Mouse (Mus musculus) T-cell, adult 66 days (primary cell): ENCODE measurements around the gene Tirap. TPM values are rescaled to one million over a fixed set of nuclear protein-coding genes. Genes with fewer than 3 reads are reported as not detected.

Experiments
- total RNA-seq, 2 experiments: library from RNA; stranded (reverse); gene quantifications; 3 replicates in 1 of 2; 4 replicates in 1 of 2; pipeline ENCODE4 v1.2.4; 2023

Gene Tirap
- total RNA-seq, result 1 to 10 TPM; 2.9 to 3.6 TPM

DNA sequence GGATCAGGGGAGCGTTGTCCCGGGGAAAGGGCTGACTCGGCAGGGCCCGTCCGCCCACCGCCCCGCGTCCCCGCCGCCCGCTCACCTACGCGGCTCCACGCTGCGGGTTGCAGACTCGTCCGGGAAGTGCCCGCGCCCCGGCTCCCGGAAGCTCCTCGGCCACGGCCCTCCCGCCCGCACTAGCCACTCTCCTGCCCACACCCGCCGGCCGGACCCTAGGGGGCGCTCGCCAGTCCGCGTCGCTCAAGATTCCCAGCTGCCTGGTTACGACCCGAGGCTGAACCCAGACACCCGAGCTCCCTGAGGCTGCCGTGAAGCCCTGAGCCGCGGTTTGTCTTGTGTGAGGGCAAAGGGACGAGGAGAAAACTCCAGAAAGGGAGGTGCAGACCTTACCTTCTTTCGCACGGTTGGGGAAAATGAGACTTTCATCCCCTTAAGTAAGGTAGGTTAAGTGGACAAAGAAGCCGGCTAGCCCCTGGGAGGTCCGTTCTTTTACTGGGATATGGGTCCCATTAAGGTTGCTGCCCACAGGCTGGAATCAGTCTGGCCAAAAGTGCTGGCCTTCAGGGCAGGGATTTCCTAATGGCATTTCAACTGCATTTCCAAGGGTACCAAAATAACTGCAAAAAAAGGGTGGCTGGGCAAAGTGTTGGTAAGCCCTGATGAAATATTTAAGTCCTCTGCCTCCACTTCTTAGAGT lies at the start of gene Tirap, which contains the start of gene Srpr:
Gene Tirap, minus strand, starts transcription at position 520 of the 700 bp plus-strand sequence.
Gene Srpr, plus strand, starts transcription at position 404 of the 700 bp plus-strand sequence.

GRCm38 (mm10) chr9:35210542-35211474 lies 10.7 kb upstream of the Tirap start, which contains the start of gene Foxred1:
Gene Foxred1, minus strand, starts transcription at chr9:35211055.

DNA sequence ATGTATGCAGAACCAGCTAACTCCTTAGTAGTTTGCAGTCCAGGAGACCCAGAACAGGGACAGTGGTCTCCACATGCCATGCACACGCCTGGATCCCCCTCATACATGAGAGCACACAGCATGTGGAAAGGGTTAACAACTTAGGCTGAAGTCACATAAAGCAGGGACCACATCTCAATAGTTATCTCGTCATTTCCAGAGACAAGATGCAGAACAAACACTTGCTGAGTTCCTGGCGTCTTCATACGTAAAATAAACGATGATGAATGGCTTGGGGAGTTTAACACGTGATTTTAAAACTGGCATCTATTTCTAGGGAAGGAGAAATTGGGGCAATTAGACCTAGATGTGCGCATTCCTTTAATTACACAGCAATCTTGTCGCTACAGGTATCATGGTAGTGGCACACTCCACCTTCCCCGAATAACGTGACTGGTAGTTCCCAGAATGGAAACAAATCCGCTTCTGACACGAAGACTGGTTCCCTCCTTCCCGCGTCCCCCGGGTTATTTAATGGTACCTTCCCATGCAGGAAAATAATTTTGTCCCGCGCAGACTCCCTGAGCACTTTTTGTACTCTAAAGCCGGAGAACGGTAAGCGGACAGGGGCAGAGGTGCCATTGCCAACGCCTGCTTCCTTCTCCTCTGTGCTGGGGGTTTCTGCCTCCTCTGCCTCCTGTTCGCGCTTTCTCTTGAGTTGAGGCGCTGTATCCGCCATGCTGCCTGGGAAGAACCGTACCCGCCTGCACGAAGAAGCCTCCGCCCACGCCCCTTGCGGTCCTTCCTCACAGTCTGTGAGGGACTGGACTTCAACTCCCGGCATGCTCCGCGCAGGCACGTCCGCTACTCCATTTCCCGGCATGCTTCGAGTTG lies 24.6 kb downstream of the Tirap start, which contains the start of gene Dcps:
Gene Dcps, minus strand, starts transcription at position 811 of the 873 bp plus-strand sequence.

Other genes with a start within 250 kb of the Tirap start
- gene St3gal4, start 81.0 kb downstream of the Tirap start, total RNA-seq, result 10 to 100 TPM; 53.0 to 55.4 TPM
- gene Dcps, start 24.2 kb downstream of the Tirap start, total RNA-seq, result 10 to 100 TPM; 38.1 to 39.2 TPM
- gene Srpr, start 116 bp downstream of the Tirap start, total RNA-seq, result 100 to 1,000 TPM; 105 to 114 TPM
- gene Foxred1, start 10.8 kb upstream of the Tirap start, total RNA-seq, result 10 to 100 TPM; 25.0 to 27.1 TPM
- 10 to 100 TPM; 21.5 to 22.3 TPM for gene Fam118b, start 67.5 kb upstream of the Tirap start, total RNA-seq
- 10 to 100 TPM; 29.9 to 30.4 TPM for gene Rpusd4, start 67.6 kb upstream of the Tirap start, total RNA-seq
- 10 to 100 TPM; 28.5 to 31.3 TPM for gene Cdon, start 220.8 kb upstream of the Tirap start, total RNA-seq